Mouse (Mus musculus) bone marrow, adult 2 months (tissue): ENCODE measurements around the gene Col5a3.

Experiments
- CTCF ChIP-seq: fragments of 200-500 bp; IDR thresholded peaks from 2 replicates; pipeline ENCODE4 v1.5.1; 2011; ENCODE audit warnings: low read length, control low read depth; ENCODE audit not compliant: control insufficient read depth, insufficient read depth
- POLR2A ChIP-seq: fragments of 200-500 bp; IDR thresholded peaks from 2 replicates; pipeline ENCODE4 v1.6.1; 2011; ENCODE audit warnings: low read depth, mild to moderate bottlenecking, control low read depth, low read length, borderline replicate concordance; ENCODE audit not compliant: control insufficient read depth

DNA sequence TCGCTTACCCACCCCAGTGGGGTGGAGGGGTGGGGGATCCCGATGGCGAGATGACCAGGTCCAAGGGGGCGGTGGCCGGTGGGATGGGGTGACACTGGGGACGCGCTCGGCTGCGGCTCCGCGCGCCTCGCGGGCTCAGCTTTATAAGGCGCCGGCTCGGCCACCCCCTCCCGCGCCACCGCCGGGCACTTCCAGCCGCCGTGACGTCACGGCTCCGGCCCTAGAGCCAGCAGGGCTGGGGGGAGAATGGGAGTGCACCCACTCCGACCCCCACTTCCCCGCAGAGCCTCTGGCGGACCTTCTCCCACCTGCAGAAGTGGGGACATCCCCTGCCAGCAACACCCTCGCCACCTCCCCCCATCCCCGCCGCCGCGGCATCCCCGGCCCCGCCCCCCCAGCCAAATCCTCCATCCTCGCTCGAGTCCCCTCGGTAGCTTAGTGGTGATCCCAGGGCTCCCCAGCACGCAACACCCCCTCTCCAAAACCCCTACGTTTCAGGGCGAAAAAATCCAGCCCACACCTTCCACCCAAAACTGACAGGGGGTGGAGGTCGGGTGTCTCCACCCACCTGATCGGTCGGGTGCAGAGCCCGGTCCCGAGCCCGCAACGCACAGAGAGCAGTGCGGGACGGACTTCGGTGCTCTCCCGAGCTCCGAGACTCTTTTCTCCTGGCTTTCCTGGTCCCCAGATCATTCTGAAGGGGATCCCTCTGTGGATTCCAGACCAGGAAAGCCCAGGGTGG is 87.8 kb downstream of the Col5a3 start:
- no peak; the same call in 1 of the 2 replicates for TF ChIP-seq POLR2A
- TF ChIP-seq CTCF, result no peak
